Mouse (Mus musculus) cerebellum, adult 2 months (tissue): ENCODE data around the gene Gpr183.

Experiments
- CTCF ChIP-seq: fragments of 200-500 bp; IDR thresholded peaks from 2 replicates; pipeline ENCODE4 v1.5.1; 2011; ENCODE audit warnings: low read depth, mild to moderate bottlenecking, control low read depth, low read length, moderate library complexity, borderline replicate concordance; ENCODE audit not compliant: insufficient read depth
- POLR2A ChIP-seq: fragments of 200-500 bp; IDR thresholded peaks from 2 replicates; pipeline ENCODE4 v1.6.1; 2011; ENCODE audit warnings: low read length, control low read depth, borderline replicate concordance; ENCODE audit not compliant: insufficient read depth

DNA sequence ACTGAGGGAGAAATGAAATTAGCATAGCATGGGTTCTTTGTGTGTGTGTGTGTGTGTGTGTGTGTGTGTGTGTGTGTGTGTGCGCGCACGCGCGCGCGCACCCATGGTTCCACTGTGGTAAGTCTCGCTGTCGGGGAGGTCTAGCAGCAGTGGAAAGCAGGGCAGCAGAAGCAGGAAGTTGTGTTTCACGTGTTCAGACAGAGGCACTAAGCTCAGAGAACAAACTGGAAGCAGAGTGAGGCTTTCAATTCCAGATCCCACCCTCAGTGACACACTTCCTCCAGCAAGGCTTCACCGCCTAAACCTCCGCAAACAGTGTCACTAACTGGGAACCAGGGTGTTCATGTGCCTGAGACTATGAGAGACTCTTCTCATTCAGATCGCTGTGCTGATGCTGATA, 44.5 kb upstream of the Gpr183 start:
- TF ChIP-seq POLR2A (no peak), CTCF (no peak)
